Mouse (Mus musculus) kidney, adult 2 months (tissue): ENCODE data around the gene Klrb1c. TPM values are rescaled to one million over a fixed set of nuclear protein-coding genes. Genes with fewer than 3 reads are reported as not detected.
"Not testable (repeated sequence)": the region's sequence is repeated elsewhere in the genome, so short reads cannot be mapped to it uniquely, and the experiment has no call there.

ENCODE experiments used
- DNase-seq: peaks from one replicate; pipeline ENCODE4 v3.0.0; 2021
- H3K27ac ChIP-seq: fragments of 200-500 bp; 2 replicates; pipeline ENCODE4 v1.5.1; 2012; ENCODE audit warnings: low read depth, low read length, control low read depth, inconsistent platforms; ENCODE audit not compliant: insufficient read depth
- H3K27me3 ChIP-seq: fragments of 200-500 bp; replicated peaks from 2 replicates; pipeline ENCODE4 v1.6.1; 2012; ENCODE audit warnings: mild to moderate bottlenecking, moderate library complexity, low read length, inconsistent platforms; ENCODE audit not compliant: control insufficient read depth, insufficient read depth
- H3K36me3 ChIP-seq: fragments of 200-500 bp; 2 replicates; pipeline ENCODE4 v1.6.1; 2012; ENCODE audit warnings: mild to moderate bottlenecking, moderate library complexity, low read length, inconsistent platforms; ENCODE audit not compliant: control insufficient read depth, insufficient read depth
- H3K4me1 ChIP-seq: fragments of 200-500 bp; 2 replicates; pipeline ENCODE4 v1.6.1; 2011; ENCODE audit warnings: low read length; ENCODE audit not compliant: control insufficient read depth, insufficient read depth
- H3K4me3 ChIP-seq: fragments of 200-500 bp; 2 replicates; pipeline ENCODE4 v1.5.1; 2011; ENCODE audit warnings: mild to moderate bottlenecking, low read depth, low read length, control low read depth; ENCODE audit not compliant: insufficient read depth
- CTCF ChIP-seq: fragments of 200-500 bp; conservative IDR thresholded peaks from 2 replicates; pipeline ENCODE4 v1.5.1; 2011; ENCODE audit warnings: low read depth, mild to moderate bottlenecking, control low read depth, low read length, moderate library complexity, mixed read lengths; ENCODE audit not compliant: insufficient read depth, insufficient read length
- POLR2A ChIP-seq: fragments of 200-500 bp; IDR thresholded peaks from one replicate; pipeline ENCODE4 v1.6.1; 2011; ENCODE audit warnings: low read depth, low read length, control low read depth
- WGBS: fragments of 180-500 bp; shearing (Covaris S2); methylation state at CpG from one replicate; pipeline ENCODE4 v1.1.7; 2018; 5-methylcytosine and 5-hydroxymethylcytosine counted together
- polyA plus RNA-seq: library from polyadenylated mRNA; depleted of rRNA; stranded (reverse); fragments of >200 nt; gene quantifications from 2 replicates; pipeline ENCODE4 v1.2.3, GENCODE M21; 2012

Klrb1c gene
- polyA plus RNA-seq, 1 experiment = 0.31 TPM

GRCm38 (mm10) chr6:128796321-128796955, 7.4 kb upstream of the Klrb1c start:
- 77% methylated on average over 8 of the region's 8 CpGs for WGBS
- H3K4me1 ChIP-seq = no peaks in the 10 kb centered on the region; the same call in 1 of the 2 replicates
- H3K27me3 ChIP-seq = no peaks in the 10 kb centered on the region
- no peak overlapping the region for H3K4me3 ChIP-seq
- DNase-seq = no peak
- H3K27ac ChIP-seq = no peak overlapping the region
- TF ChIP-seq CTCF (no peak), POLR2A (no peak)
- H3K36me3 ChIP-seq = no peaks in the 10 kb centered on the region

- 32% methylated on average over 6 of the region's 6 CpGs for WGBS
- Histone ChIP-seq H3K4me3 (no peak overlapping the region), H3K4me1 (no peaks in the 10 kb centered on the region; the same call in 1 of the 2 replicates), H3K36me3 (no peaks in the 10 kb centered on the region), H3K27me3 (no peaks in the 10 kb centered on the region), H3K27ac (no peak overlapping the region)
- DNase-seq = no peak
- TF ChIP-seq POLR2A = no peak
Measured at GRCm38 (mm10) chr6:128793734-128794133, 4.7 kb upstream of the Klrb1c start.

GRCm38 (mm10) chr6:128790491-128790994, 1.5 kb upstream of the Klrb1c start:
- not testable (repeated sequence) for H3K27me3 ChIP-seq, H3K36me3 ChIP-seq, DNase-seq, H3K4me1 ChIP-seq, H3K27ac ChIP-seq, H3K4me3 ChIP-seq
- WGBS = 77% methylated on average over 4 of the region's 4 CpGs

GRCm38 (mm10) chr6:128788517-128788916, 498 bp downstream of the Klrb1c start:
- WGBS = 86% methylated on average over 1 of the region's 1 CpGs
- Histone ChIP-seq H3K4me3 (no peak overlapping the region), H3K36me3 (no peaks in the 10 kb centered on the region), H3K27ac (no peak overlapping the region), H3K27me3 (no peaks in the 10 kb centered on the region), H3K4me1 (no peaks in the 10 kb centered on the region)
- no peak for TF ChIP-seq POLR2A
- no peak for TF ChIP-seq CTCF
- no peak for DNase-seq

- not testable (repeated sequence) for DNase-seq, H3K27me3 ChIP-seq, H3K4me3 ChIP-seq, H3K27ac ChIP-seq, H3K4me1 ChIP-seq, H3K36me3 ChIP-seq
- 85% methylated on average over 1 of the region's 1 CpGs for WGBS
Measured at GRCm38 (mm10) chr6:128786396-128786795, 2.6 kb downstream of the Klrb1c start.

GRCm38 (mm10) chr6:128769481-128770253, 19.3 kb downstream of the Klrb1c start:
- no peak for TF ChIP-seq CTCF
- TF ChIP-seq POLR2A = no peak
- DNase-seq = no peak
- H3K27me3 ChIP-seq = no peaks in the 10 kb centered on the region
- WGBS = 85% methylated on average over 10 of the region's 10 CpGs
- H3K4me1 ChIP-seq = no peaks in the 10 kb centered on the region
- H3K4me3 ChIP-seq = no peak overlapping the region
- H3K27ac ChIP-seq = no peak overlapping the region
- no peaks in the 10 kb centered on the region for H3K36me3 ChIP-seq

- no peak overlapping the region for H3K4me3 ChIP-seq
- no peak for DNase-seq
- H3K4me1 ChIP-seq = peaks cover 4% of the 10 kb centered on the region; the same call in 1 of the 2 replicates
- 81% methylated on average over 4 of the region's 4 CpGs for WGBS
- no peaks in the 10 kb centered on the region for H3K36me3 ChIP-seq
- no peaks in the 10 kb centered on the region for H3K27me3 ChIP-seq
- H3K27ac ChIP-seq = no peak overlapping the region
- TF ChIP-seq CTCF (no peak), POLR2A (no peak)
Measured at GRCm38 (mm10) chr6:128768047-128768446, 21.0 kb downstream of the Klrb1c start.
